In the genomic region with DNA sequence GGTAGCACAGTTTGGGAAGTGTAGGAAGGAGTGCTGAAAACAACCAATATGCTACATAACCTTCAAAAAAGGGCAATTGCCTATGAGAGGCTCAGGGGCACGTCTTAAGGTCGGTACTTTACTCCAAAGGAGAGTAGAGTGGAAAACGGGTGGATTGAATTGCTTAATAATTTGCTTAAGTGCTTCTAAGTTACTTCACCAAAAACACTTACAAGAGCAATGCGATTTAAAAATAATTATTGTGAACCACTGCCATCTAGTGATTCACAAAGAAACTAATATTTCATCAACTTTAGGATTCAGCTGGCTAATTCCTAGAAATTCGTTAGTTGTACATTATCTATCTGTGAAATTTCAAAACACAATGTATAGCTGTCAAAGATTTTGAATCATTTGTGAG, we compare ENCODE assay signal across 17 mouse cellular contexts. TPM values are rescaled to one million over a fixed set of nuclear protein-coding genes. Genes with fewer than 3 reads are reported as not detected.
DNase-seq lines count a peak whose midpoint lies in the region; ATAC-seq and TF ChIP-seq lines count a peak whose summit lies in the region.
"Had no signal": no experiment of that assay in that cellular context is flagged by ENCODE, and none has a peak within 500 bp of the region (broad histone marks: within the 10 kb centered on the region; RNA-seq: fewer than 3 reads in every experiment).

No protein-coding gene starts in this region.

- no peak for TF ChIP-seq POLR2A in kidney, adult 2 months (IDR thresholded peaks at IDR 0.05; ENCODE audit: low read depth, low read length)

- ATAC-seq in CD4-positive, CD25-positive, alpha-beta regulatory T cell, adult 4 months: no peak
- ATAC-seq: Patski had no signal

- no peak overlapping the region for H3K27ac ChIP-seq in kidney, adult 2 months (ENCODE audit: insufficient read depth, low read depth, low read length)
- H3K27ac ChIP-seq: forebrain, embryonic 12.5 days; kidney, embryonic 15.5 days; limb, embryonic 15.5 days had no signal

- H3K27me3 ChIP-seq in kidney, adult 2 months (replicated peaks; ENCODE audit: control insufficient read depth, insufficient read depth, low read length): no peaks in the 10 kb centered on the region
- H3K27me3 ChIP-seq: forebrain, embryonic 12.5 days; kidney, embryonic 15.5 days; limb, embryonic 15.5 days had no signal

- WGBS in kidney, adult 2 months: 28% methylated on average over 5 of the region's 5 CpGs

- H3K4me1 ChIP-seq in kidney, adult 2 months (ENCODE audit: control insufficient read depth, insufficient read depth, low read length): no peaks in the 10 kb centered on the region; the same call in 1 of the 2 replicates
- H3K4me1 ChIP-seq: forebrain, embryonic 12.5 days; kidney, embryonic 15.5 days; limb, embryonic 15.5 days had no signal

- DNase-seq in CD4-positive, CD25-positive, alpha-beta regulatory T cell, adult 2 months (ENCODE audit: low read depth, low spot score): peak; percentile 11
- DNase-seq in kidney, adult 2 months: peak; percentile 8
- DNase-seq in kidney, adult 18-20 months: no peak
- peak; percentile 3 for DNase-seq in retina, adult 2 months (ENCODE audit: low read depth, low spot score)
- no peak for DNase-seq in retina, postnatal 1 day
- DNase-seq in urinary bladder, postnatal 10 days (ENCODE audit: low spot score): no peak
- DNase-seq in left cerebral cortex, adult 18-20 months (ENCODE audit: low spot score in 2 of 2): no peak
- DNase-seq: adrenal gland, adult 8-10 months; cerebellum, adult 11 months; heart, postnatal 4 days; thymus, adult 2 months had no signal

- no peak overlapping the region for H3K4me3 ChIP-seq in kidney, adult 2 months (ENCODE audit: insufficient read depth, low read depth, low read length)
- H3K4me3 ChIP-seq: forebrain, embryonic 12.5 days; kidney, embryonic 15.5 days; limb, embryonic 15.5 days; megakaryocyte, embryonic 14.5 days had no signal

- no peaks in the 10 kb centered on the region for H3K36me3 ChIP-seq in kidney, adult 2 months (ENCODE audit: control insufficient read depth, insufficient read depth, low read length)
- H3K36me3 ChIP-seq: forebrain, embryonic 12.5 days; kidney, embryonic 15.5 days; limb, embryonic 15.5 days had no signal

- no peak for TF ChIP-seq CTCF in kidney, adult 2 months (conservative IDR thresholded peaks at IDR 0.05; ENCODE audit: insufficient read depth, insufficient read length, low read depth, low read length)

RNA-seq across cellular contexts. Expression of a gene that starts 35.8 kb away (rescaled TPM):
- polyA plus RNA-seq in CD4-positive, CD25-positive, alpha-beta regulatory T cell, adult 4 months (2017; shearing (Covaris generic)): 10 to 100 TPM; 89.4 to 99.4 TPM
- polyA plus RNA-seq in kidney, adult 2 months (2012; rRNA removed): 11.6 and 12.4 TPM in 2 replicates
- total RNA-seq in left cerebral cortex, adult 18-20 months (2021): 10 to 100 TPM; 36.7 to 42.7 TPM

Comparison
In these comparisons a context has a peak if more than half of its experiments do, and no peak if none do; other contexts are left out.
1. DNase-seq: peak in CD4-positive, CD25-positive, alpha-beta regulatory T cell, adult 2 months (single experiment), kidney, adult 2 months (single experiment) and retina, adult 2 months (single experiment); none in kidney, adult 18-20 months (single experiment), retina, postnatal 1 day (single experiment), urinary bladder, postnatal 10 days (single experiment) and left cerebral cortex, adult 18-20 months (0 of 2).